In genomic region chr7:101051551-101052221, GRCm38 (mm10) we compare ENCODE assay signal across 8 mouse cellular contexts. TPM values are rescaled to one million over a fixed set of nuclear protein-coding genes. Genes with fewer than 3 reads are reported as not detected.
DNase-seq lines count a peak whose midpoint lies in the region; ATAC-seq and TF ChIP-seq lines count a peak whose summit lies in the region.

No protein-coding gene starts in this region.

- WGBS in bone marrow, adult 2 months, result 14% methylated on average over 11 of the region's 11 CpGs

- DNase-seq in ES-CJ7 (ENCODE audit: low read depth, low spot score), result peak; percentile 67
- DNase-seq in heart, postnatal 4 days, result peak; percentile 74
- peak; percentile 70 to 79 for DNase-seq in layer of hippocampus, postnatal 10 days (ENCODE audit: low spot score in 2 of 2)
- DNase-seq in lung, postnatal 4 days, result peak; percentile 73 to 80
- DNase-seq in retina, embryonic 14.5 days (ENCODE audit: low spot score), result peak; percentile 92

- TF ChIP-seq POLR2A in bone marrow, adult 2 months (IDR thresholded peaks at IDR 0.05; ENCODE audit: borderline replicate concordance, control insufficient read depth, low read depth, low read length), result no peak

- H3K27ac ChIP-seq in bone marrow, adult 2 months (ENCODE audit: control insufficient read depth, insufficient read depth, low read depth, low read length, poor library complexity), result no peak overlapping the region

- peaks cover 2% of the 10 kb centered on the region; the same call in 1 of the 2 replicates for H3K4me1 ChIP-seq in bone marrow, adult 2 months (ENCODE audit: control insufficient read depth, insufficient read depth, low read length)

- ATAC-seq in erythroid progenitor cell, adult 5-6 weeks (replicated peaks; ENCODE audit: low FRiP score, poor library complexity, severe bottlenecking), result peak; percentile 52
- ATAC-seq in activated CD4-positive, CD25-positive, alpha-beta regulatory T cell, adult 4 months, result no peak

- TF ChIP-seq CTCF in bone marrow, adult 2 months (IDR thresholded peaks at IDR 0.05; ENCODE audit: control insufficient read depth, insufficient read depth, low read length), result peak; percentile 84

- no peak overlapping the region for H3K4me3 ChIP-seq in bone marrow, adult 2 months (replicated peaks; ENCODE audit: control insufficient read depth, low read depth, low read length)

RNA-seq across cellular contexts. Expression of gene P2ry2, which starts 39.0 kb away (rescaled TPM):
- polyA plus RNA-seq in bone marrow, adult 2 months (2011; ENCODE audit: insufficient read depth, insufficient read length, low replicate concordance, missing spikeins), result 0.72 and 0.82 TPM in 2 replicates
- 1.1 and 1.7 TPM in 2 replicates for total RNA-seq in erythroid progenitor cell, adult 5-6 weeks (2015; ENCODE audit: low replicate concordance)
- total RNA-seq in erythroid progenitor cell, adult 5-6 weeks (2017; ENCODE audit: low replicate concordance), result 1.7 and 2.6 TPM in 2 replicates
- total RNA-seq in heart, postnatal 4 days (2021), result 10 to 100 TPM; 10.6 to 12.2 TPM
- total RNA-seq in layer of hippocampus, postnatal 10 days (2021), result 1 to 10 TPM; 1.2 to 2.2 TPM
- polyA plus RNA-seq in activated CD4-positive, CD25-positive, alpha-beta regulatory T cell, adult 4 months (2017; shearing (Covaris generic)), result under 1 TPM in 1 of 2 experiments, not detected in 1; 0.23 TPM

RNA-seq across cellular contexts. Expression of gene Fchsd2, which starts 41.0 kb away (rescaled TPM):
- 7.2 and 22.6 TPM in 2 replicates for polyA plus RNA-seq in bone marrow, adult 2 months (2011; ENCODE audit: insufficient read depth, insufficient read length, low replicate concordance, missing spikeins)
- total RNA-seq in erythroid progenitor cell, adult 5-6 weeks (2015; ENCODE audit: low replicate concordance), result 5.4 and 11.7 TPM in 2 replicates
- total RNA-seq in erythroid progenitor cell, adult 5-6 weeks (2017; ENCODE audit: low replicate concordance), result 7.2 and 13.8 TPM in 2 replicates
- total RNA-seq in heart, postnatal 4 days (2021), result 10 to 100 TPM; 20.4 to 22.1 TPM
- total RNA-seq in layer of hippocampus, postnatal 10 days (2021), result 10 to 100 TPM; 70.3 to 74.4 TPM
- polyA plus RNA-seq in activated CD4-positive, CD25-positive, alpha-beta regulatory T cell, adult 4 months (2017; shearing (Covaris generic)), result 10 to 100 TPM; 31.3 to 40.6 TPM
